Mouse (Mus musculus) megakaryocyte, embryonic 14.5 days (primary cell): ENCODE data around the gene Cygb.

Experiments used
- FLI1 ChIP-seq: IDR thresholded peaks from 2 replicates; pipeline ENCODE4 v1.6.1; 2012; ENCODE audit warnings: low read length, inconsistent platforms, mixed read lengths
- GATA1 ChIP-seq: IDR thresholded peaks from 3 replicates; pipeline ENCODE4 v1.6.1; 2012; ENCODE audit warnings: mixed read lengths, low read length, inconsistent platforms, borderline replicate concordance

GRCm38 (mm10) chr11:116609965-116610630 is 44.0 kb downstream of the Cygb start:
- TF ChIP-seq GATA1 (no peak), FLI1 (no peak)
